Mouse (Mus musculus): ENCODE measurements at regions not wholly inside any gene's neighbourhood (a gene's known extent, or its start where the extent isn't known, plus 50 kb on each side); places are given as distances from the start of the nearest gene placed in this dataset.

- peak; percentile 75 for DNase-seq (ENCODE audit: low spot score)
Observed at GRCm38 (mm10) chr4:125936357-125936756, 88.0 kb upstream of the Csf3r start.

- peak; percentile 17 for DNase-seq (ENCODE audit: low spot score)
Observed at GRCm38 (mm10) chr4:125938186-125938585, 86.2 kb upstream of the Csf3r start.

DNA sequence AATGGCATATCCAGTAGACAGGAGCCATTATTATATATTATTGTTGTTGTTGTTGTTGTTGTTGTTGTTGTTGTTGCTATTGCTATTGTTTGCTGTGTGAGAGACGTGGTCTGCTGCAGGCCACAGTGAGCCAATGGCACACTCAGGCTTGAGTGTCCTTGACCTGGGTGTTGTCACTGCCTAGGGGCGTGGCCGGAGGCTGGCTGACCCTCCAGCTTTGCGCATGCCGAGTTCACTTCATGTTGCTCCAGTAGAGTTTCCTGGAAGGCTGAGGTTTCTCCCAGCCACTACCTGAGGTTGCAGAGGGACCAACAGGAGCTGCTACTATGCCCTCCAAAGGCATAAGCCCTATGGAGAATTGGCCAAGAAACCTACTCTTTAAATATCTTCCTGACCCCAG is 83.1 kb upstream of the Csf3r start:
- no peak for DNase-seq (ENCODE audit: low spot score)

GRCm38 (mm10) chr4:125941916-125942315 is 82.4 kb upstream of the Csf3r start:
- peak; percentile 19 for DNase-seq (ENCODE audit: low spot score)

GRCm38 (mm10) chr4:125945062-125945461 is 79.3 kb upstream of the Csf3r start:
- DNase-seq (ENCODE audit: low spot score): no peak

- no peak for DNase-seq (ENCODE audit: low spot score)
Observed at GRCm38 (mm10) chr4:125959426-125959825, 64.9 kb upstream of the Csf3r start.

- no peak for DNase-seq (ENCODE audit: low spot score)
Observed at GRCm38 (mm10) chr4:125960704-125961279, 63.6 kb upstream of the Csf3r start.

DNA sequence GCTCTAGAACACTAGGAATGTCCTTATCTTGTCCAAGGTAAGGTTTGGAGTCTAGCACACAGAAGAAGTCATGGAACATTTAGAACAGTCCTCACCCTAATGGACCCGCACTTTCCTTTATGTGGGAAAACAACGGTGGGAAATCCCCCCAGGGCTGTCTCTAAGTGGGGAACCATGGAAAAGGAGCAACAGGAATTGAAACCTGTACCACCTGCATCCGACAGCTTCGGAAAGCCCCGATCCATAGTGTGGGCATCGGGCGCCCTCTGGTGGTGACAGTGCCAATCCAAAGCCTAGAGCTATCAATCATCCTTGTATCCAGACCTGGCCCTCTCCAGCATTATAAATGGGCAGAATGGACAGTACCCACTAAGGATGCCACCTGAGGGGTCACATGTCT is 61.7 kb upstream of the Csf3r start:
- DNase-seq (ENCODE audit: low spot score): peak; percentile 16

All from ovary, adult 18-20 months (tissue).